Mouse (Mus musculus): ENCODE results near the gene Mcee. TPM values are rescaled to one million over a fixed set of nuclear protein-coding genes. Genes with fewer than 3 reads are reported as not detected.

The Mcee gene
- polyA plus RNA-seq, 2 experiments, result 37.8 to 62.2 TPM

- Histone ChIP-seq H3K36me3 (ENCODE audit: control insufficient read depth, insufficient read depth, low read length) (no peaks in the 10 kb centered on the region), H3K9ac (ENCODE audit: low read depth, low read length, severe bottlenecking) (no peak overlapping the region), H3K4me3 (replicated peaks; ENCODE audit: low read length) (no peak overlapping the region), H3K4me1 (ENCODE audit: control insufficient read depth, insufficient read depth, low read length) (no peaks in the 10 kb centered on the region), H3K27me3 (ENCODE audit: control insufficient read depth, insufficient read depth, low read length) (no peaks in the 10 kb centered on the region), H3K9me3 (ENCODE audit: control insufficient read depth, low read length) (no peaks in the 10 kb centered on the region), H3K27ac (replicated peaks; ENCODE audit: low read depth, low read length) (no peak overlapping the region), H3K4me2 (replicated peaks; ENCODE audit: low read depth, low read length, severe bottlenecking) (no peak overlapping the region)
- ATAC-seq (ENCODE audit: low FRiP score, low read depth) (no peak), DNase-seq (ENCODE audit: low spot score) (no peak)
- WGBS, result 60% methylated on average over 5 of the region's 5 CpGs
- TF ChIP-seq POLR2A (IDR thresholded peaks at IDR 0.05; ENCODE audit: borderline replicate concordance, extremely low read depth, insufficient read depth, insufficient read length), result no peak
These were observed 47.5 kb downstream of the Mcee start for GRCm38 (mm10) chr7:64439595-64440518.

DNA sequence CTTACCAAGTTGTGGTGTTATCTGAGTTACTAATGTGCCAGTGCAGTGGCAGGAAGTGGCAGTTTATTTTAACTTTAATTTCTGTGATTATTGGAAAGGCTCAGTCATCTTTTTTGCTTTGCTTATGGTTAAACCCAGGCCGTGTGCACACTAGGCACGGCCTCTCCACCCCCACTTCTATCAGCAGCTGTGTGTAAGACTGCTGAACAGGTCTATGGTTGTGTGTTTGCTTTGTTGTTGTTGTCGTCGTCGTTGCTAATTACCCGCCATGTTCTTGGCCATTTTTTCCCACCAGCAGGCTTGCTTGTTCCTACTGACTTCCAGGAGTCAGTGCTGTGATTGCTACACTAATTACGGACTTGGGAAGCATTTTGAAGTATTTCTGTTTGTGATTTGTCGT lies 48.1 kb downstream of the Mcee start:
- ATAC-seq (ENCODE audit: low FRiP score, low read depth) (no peak), DNase-seq (ENCODE audit: low spot score) (no peak)
- Histone ChIP-seq H3K4me2 (replicated peaks; ENCODE audit: low read depth, low read length, severe bottlenecking) (no peak overlapping the region), H3K9ac (ENCODE audit: low read depth, low read length, severe bottlenecking) (no peak overlapping the region), H3K9me3 (ENCODE audit: control insufficient read depth, low read length) (no peaks in the 10 kb centered on the region), H3K4me1 (ENCODE audit: control insufficient read depth, insufficient read depth, low read length) (no peaks in the 10 kb centered on the region), H3K27ac (replicated peaks; ENCODE audit: low read depth, low read length) (no peak overlapping the region), H3K27me3 (ENCODE audit: control insufficient read depth, insufficient read depth, low read length) (no peaks in the 10 kb centered on the region), H3K36me3 (ENCODE audit: control insufficient read depth, insufficient read depth, low read length) (no peaks in the 10 kb centered on the region), H3K4me3 (replicated peaks; ENCODE audit: low read length) (no peak overlapping the region)
- 80% methylated on average over 8 of the region's 8 CpGs for WGBS
- no peak for TF ChIP-seq POLR2A (IDR thresholded peaks at IDR 0.05; ENCODE audit: borderline replicate concordance, extremely low read depth, insufficient read depth, insufficient read length)

DNA sequence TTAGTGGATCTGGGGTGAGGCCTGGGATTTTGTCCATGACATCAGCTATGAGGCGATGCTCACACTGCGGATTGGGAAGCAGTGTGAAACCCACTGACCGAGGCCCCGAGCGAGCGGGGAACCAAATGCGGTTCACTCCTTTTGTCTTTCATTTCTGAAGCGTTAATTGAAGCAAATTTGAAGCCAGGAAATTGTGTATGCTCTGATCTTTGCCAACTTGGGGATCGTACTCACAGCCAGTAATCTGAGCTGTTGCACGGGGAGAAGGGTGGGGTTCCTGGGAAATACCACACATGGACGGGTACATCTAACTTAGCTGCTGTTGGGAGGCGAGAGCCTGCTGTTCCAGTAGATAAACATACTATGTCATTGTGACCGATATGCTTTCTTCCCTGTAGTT lies 58.2 kb downstream of the Mcee start:
- no peaks in the 10 kb centered on the region for H3K9me3 ChIP-seq (ENCODE audit: control insufficient read depth, low read length)
- no peak overlapping the region for H3K4me2 ChIP-seq (replicated peaks; ENCODE audit: low read depth, low read length, severe bottlenecking)
- no peak for TF ChIP-seq POLR2A (IDR thresholded peaks at IDR 0.05; ENCODE audit: borderline replicate concordance, extremely low read depth, insufficient read depth, insufficient read length)
- H3K36me3 ChIP-seq (ENCODE audit: control insufficient read depth, insufficient read depth, low read length), result no peaks in the 10 kb centered on the region
- H3K27ac ChIP-seq (replicated peaks; ENCODE audit: low read depth, low read length), result no peak overlapping the region
- H3K27me3 ChIP-seq (ENCODE audit: control insufficient read depth, insufficient read depth, low read length), result no peaks in the 10 kb centered on the region
- H3K4me3 ChIP-seq (replicated peaks; ENCODE audit: low read length), result no peak overlapping the region
- DNase-seq (ENCODE audit: low spot score), result no peak
- WGBS, result 87% methylated on average over 13 of the region's 13 CpGs
- H3K9ac ChIP-seq (ENCODE audit: low read depth, low read length, severe bottlenecking), result no peak overlapping the region
- no peak for ATAC-seq (ENCODE audit: low FRiP score, low read depth)
- H3K4me1 ChIP-seq (ENCODE audit: control insufficient read depth, insufficient read depth, low read length), result no peaks in the 10 kb centered on the region

DNA sequence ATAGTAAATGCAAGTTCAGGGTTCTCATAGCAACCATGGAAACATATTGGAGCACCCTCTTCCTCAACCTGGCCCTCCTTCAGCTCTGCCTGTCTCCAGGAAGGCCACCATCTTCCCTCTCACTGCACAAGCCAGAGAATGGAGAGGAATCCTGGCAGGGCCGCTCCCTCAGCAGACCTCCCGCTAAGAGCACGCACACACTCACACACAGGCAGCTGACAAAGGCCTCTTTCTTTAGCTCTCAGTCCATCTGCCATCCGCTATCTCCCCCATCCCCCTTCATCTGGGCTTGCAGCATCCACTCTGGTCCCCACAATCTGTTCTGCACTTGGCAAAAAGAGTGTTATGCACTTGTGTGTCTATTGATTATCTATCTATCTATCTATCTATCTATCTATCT lies 59.0 kb downstream of the Mcee start:
- DNase-seq (ENCODE audit: low spot score), result no peak
- Histone ChIP-seq H3K4me3 (replicated peaks; ENCODE audit: low read length) (no peak overlapping the region), H3K9me3 (ENCODE audit: control insufficient read depth, low read length) (no peaks in the 10 kb centered on the region), H3K4me2 (replicated peaks; ENCODE audit: low read depth, low read length, severe bottlenecking) (no peak overlapping the region), H3K27me3 (ENCODE audit: control insufficient read depth, insufficient read depth, low read length) (no peaks in the 10 kb centered on the region), H3K9ac (ENCODE audit: low read depth, low read length, severe bottlenecking) (no peak overlapping the region), H3K36me3 (ENCODE audit: control insufficient read depth, insufficient read depth, low read length) (no peaks in the 10 kb centered on the region), H3K4me1 (ENCODE audit: control insufficient read depth, insufficient read depth, low read length) (no peaks in the 10 kb centered on the region), H3K27ac (replicated peaks; ENCODE audit: low read depth, low read length) (no peak overlapping the region)
- ATAC-seq (ENCODE audit: low FRiP score, low read depth), result no peak
- WGBS, result 76% methylated on average over 4 of the region's 4 CpGs
- no peak for TF ChIP-seq POLR2A (IDR thresholded peaks at IDR 0.05; ENCODE audit: borderline replicate concordance, extremely low read depth, insufficient read depth, insufficient read length)

- Histone ChIP-seq H3K27me3 (ENCODE audit: control insufficient read depth, insufficient read depth, low read length) (no peaks in the 10 kb centered on the region), H3K4me3 (replicated peaks; ENCODE audit: low read length) (no peak overlapping the region), H3K27ac (replicated peaks; ENCODE audit: low read depth, low read length) (no peak overlapping the region), H3K36me3 (ENCODE audit: control insufficient read depth, insufficient read depth, low read length) (no peaks in the 10 kb centered on the region), H3K9me3 (ENCODE audit: control insufficient read depth, low read length) (no peaks in the 10 kb centered on the region), H3K4me2 (replicated peaks; ENCODE audit: low read depth, low read length, severe bottlenecking) (no peak overlapping the region), H3K9ac (ENCODE audit: low read depth, low read length, severe bottlenecking) (no peak overlapping the region), H3K4me1 (ENCODE audit: control insufficient read depth, insufficient read depth, low read length) (no peaks in the 10 kb centered on the region)
- TF ChIP-seq POLR2A (IDR thresholded peaks at IDR 0.05; ENCODE audit: borderline replicate concordance, extremely low read depth, insufficient read depth, insufficient read length), result no peak
- 78% methylated on average over 5 of the region's 5 CpGs for WGBS
- ATAC-seq (ENCODE audit: low FRiP score, low read depth) (no peak), DNase-seq (ENCODE audit: low spot score) (no peak)
These were observed 59.5 kb downstream of the Mcee start for GRCm38 (mm10) chr7:64451861-64452382.

Measured in limb, embryonic 14.5 days (tissue).